Mouse (Mus musculus): Measurements from ENCODE around the gene Cdh15. TPM values are rescaled to one million over a fixed set of nuclear protein-coding genes. Genes with fewer than 3 reads are reported as not detected.

Gene Cdh15
- total RNA-seq, 2 experiments from 2014 or later: not detected

DNA sequence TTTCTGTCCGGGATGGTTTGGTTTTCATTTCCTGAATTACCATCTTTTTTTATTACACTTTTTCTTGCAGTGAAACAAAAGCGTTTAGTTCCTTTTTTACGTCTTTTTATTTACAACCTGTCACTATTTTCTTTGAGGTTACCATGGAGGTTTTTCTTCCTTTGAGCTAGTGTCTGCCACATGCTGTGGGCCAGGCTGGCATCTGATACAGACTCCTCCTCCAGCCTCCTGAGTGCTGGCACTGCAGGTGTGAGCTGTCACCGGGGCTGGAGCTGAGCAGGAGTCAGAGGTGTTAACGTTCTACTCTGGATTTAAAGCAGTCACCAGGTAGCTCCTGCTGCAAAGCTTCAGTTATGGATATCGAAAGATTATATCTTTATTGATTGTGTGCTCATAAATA lies 25.4 kb downstream of the Cdh15 start:
- ATAC-seq (replicated peaks; ENCODE audit: low FRiP score, low TSS enrichment, poor library complexity, severe bottlenecking): no peak

DNA sequence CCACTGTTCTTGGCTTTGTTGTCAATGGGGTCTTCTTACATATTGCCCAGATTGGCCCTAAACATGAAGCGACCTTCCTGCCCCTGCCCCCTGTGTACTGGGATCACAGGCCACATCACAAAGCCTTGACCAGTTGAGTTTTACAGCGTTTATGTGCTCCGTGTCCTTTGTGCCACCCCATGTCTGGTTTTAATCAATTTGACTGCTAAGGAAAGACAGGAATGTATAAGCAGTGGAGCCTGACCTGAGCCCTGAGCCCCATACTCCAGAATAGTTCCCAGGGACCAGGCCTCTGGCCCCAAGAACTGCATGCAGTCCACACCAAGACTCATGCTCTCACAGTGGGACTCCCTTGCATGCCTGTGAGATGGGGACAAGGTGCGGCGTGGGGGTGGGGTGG lies 27.4 kb downstream of the Cdh15 start:
- ATAC-seq (replicated peaks; ENCODE audit: low FRiP score, low TSS enrichment, poor library complexity, severe bottlenecking): no peak

DNA sequence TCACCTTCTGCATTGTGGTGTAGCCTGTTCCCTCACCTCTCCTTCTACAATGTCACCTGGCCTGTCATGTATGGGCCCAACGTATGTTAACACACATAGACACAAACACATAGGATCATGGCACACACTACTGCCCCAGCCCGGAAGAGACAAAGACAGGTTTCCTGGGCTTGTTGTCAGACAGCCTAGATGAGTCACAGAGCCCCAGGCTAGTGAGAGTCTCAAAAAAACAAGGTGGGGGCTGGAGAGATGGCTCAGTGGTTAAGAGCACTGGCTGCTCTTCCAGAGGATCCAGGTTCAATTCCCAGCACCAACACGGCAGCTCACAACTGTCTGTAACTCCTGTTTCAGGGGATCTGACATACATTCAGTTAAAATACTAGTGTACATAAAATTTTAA lies 30.5 kb downstream of the Cdh15 start:
- no peak for ATAC-seq (replicated peaks; ENCODE audit: low FRiP score, low TSS enrichment, poor library complexity, severe bottlenecking)

DNA sequence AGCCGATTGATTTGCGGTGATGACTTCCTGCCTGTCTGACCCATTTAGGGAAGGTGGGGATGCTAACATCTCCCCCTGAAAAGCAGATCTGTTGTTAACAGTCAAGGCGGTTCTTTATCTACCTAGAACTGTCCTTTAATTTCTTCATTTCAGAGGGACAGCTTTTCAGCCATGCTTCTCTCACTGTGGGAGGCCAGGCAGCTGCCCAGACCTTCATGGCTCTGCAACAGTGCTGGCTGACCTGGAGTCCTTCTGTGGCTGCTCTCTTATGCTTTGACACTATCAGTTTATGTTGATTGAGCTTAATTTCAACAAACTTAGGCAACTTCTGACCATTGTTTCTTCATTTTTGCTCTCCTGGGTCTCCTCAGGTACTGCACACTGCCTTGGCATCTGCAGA lies 32.5 kb downstream of the Cdh15 start:
- ATAC-seq (replicated peaks; ENCODE audit: low FRiP score, low TSS enrichment, poor library complexity, severe bottlenecking): no peak

DNA sequence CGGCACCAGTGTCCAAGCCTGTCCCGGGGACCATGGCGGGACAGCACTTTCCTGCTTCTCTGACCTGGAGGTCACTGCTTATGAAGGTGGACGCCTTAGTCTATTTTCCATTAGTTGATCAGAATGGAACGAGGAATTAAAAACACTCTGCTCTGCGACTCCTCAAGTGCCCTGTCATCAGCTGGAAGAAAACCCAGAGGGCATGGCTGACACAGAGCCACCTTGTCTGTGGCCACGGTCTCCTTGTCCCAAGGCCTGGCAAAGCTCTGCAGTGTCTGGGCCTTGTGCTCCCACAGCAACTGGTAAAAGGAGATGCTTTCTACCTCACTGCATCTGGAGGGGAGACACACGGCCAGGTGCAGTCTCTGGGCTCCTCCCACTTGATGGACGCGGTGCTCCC lies 35.9 kb downstream of the Cdh15 start:
- no peak for ATAC-seq (replicated peaks; ENCODE audit: low FRiP score, low TSS enrichment, poor library complexity, severe bottlenecking)

DNA sequence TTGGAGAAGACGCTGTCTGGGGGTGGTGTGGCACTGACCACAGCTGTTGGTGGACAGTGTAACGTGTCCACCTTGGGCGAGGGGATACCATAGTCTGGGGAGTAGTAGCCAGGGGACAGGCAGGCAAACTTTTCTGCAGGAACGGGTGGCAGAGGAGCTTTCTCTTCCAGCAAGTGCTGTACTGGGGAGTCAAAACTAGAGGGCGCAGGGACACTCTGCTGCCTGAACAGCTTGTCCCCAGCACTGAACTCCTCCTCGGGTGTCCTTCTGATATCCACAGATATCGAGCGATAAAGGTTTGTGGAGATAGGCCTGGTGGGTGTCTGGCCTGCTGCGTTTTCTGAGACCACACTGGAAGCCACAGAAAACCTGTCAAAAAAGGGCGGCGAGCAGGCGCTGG lies 43.7 kb downstream of the Cdh15 start:
- ATAC-seq (replicated peaks; ENCODE audit: low FRiP score, low TSS enrichment, poor library complexity, severe bottlenecking): no peak

DNA sequence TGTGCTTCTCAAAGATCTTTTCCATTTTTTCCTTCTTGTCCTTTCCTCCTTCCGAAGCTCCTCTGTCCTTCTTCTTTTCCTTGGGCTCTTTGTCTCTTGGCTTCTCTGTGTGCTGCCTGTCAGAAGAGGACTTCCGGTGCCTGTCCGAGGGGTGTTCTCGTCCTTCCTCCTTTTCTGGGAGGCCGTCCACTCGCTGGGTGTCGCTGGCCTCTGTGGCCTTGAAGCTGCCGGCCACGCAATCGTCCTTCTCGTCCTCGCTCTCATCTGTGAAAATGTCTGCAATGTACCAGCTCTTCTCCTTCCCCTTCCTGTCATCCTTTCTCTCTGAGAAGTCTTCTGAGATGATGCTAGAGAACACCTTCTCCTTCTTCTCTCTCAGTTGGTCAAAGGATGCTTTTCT lies 45.7 kb downstream of the Cdh15 start:
- no peak for ATAC-seq (replicated peaks; ENCODE audit: low FRiP score, low TSS enrichment, poor library complexity, severe bottlenecking)

DNA sequence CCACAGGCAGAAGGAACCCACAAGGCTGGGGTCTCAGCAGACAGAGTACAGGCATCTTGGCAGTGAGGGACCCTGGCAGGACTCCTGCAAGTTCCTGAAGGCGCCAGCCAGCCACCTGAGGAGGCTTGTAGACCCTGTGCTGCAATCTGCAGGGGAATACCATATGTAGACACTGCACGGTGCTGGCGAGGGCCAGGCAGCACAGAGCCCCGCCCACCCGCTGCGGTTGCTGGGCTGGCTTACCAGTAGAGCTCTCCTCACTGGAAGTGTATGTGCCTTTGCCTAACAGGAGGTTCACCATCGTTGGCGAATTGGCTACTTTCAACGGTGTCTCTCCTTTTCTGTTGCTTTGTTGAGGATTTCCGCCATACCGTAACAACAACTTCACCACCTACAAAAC lies 48.6 kb downstream of the Cdh15 start:
- no peak for ATAC-seq (replicated peaks; ENCODE audit: low FRiP score, low TSS enrichment, poor library complexity, severe bottlenecking)

DNA sequence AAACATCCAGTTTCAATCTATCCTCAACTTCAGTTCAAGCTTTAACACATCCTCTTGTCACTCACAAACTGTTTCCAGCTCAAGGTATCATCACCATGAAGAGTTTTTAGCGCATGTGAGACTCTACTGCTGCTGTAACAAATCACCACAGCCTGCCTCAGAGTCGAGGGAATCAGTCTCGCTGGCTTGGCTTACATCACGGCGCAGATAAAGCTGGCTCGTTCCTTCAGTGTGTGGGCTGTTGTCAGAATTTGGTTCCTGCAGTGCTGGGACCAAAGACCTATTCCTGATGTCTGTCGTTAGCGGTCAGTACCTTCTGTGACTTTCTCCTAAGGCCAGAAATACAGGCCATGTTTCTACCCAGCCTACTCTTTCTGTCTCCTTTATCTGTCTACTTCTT lies 49.4 kb downstream of the Cdh15 start:
- ATAC-seq (replicated peaks; ENCODE audit: low FRiP score, low TSS enrichment, poor library complexity, severe bottlenecking): no peak

DNA sequence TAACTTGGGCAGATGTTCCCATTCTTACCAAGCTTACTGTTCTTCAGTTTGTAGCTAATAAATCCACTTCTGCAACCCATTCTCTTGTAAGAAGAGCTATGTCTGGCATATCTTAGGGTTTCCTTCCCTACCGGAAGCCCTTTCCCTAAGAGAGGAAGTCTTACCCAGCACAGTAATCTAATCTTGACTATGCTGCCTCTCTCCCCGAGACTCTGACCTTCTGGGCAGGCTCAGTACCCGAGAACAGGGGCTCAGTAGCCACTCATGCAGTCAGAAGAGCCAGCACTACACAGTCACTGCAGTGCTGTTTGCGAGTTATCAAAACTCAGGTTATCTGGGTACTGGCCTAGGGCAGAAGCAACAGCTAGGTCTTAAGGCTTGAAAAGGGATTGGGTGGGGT lies 50.3 kb downstream of the Cdh15 start:
- ATAC-seq (replicated peaks; ENCODE audit: low FRiP score, low TSS enrichment, poor library complexity, severe bottlenecking): no peak

DNA sequence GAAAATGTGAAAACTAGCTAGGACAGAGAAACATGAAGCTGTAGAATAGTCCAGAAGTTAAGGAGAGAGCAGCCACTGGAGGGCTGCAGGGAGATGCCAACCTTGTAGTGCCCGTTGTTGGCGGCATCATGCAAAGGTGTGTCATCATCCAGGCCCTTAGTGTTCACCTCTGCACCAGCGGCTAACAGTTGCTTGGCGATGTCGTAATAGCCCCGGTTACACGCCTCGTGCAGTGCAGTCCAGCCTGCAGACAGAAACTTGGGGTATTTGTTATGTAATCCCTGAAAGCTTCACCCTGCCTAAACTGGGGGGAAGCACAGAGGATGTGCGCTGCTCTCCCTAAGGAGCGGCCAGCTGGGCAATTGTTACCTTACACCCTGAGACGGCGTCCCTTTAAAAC lies 50.7 kb downstream of the Cdh15 start:
- no peak for ATAC-seq (replicated peaks; ENCODE audit: low FRiP score, low TSS enrichment, poor library complexity, severe bottlenecking)

DNA sequence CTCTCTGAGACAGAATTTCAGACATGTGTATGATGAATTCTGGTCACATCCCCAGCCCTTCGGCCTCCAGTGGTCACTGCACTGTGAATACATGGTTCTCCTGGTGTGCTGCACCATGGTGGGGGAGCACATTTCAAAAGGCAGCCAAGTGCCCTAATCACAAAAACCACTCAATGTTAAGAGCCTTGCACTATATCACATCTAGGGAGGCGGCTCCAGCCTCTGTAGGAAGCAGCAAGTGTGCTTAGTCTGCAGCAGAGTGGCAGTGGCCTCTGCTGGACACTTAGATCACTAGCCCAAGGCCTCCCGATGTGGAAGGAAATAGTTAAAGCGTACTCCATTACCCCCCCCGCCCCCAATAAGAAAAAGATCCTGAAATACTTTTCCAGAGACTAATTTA lies 51.3 kb downstream of the Cdh15 start:
- ATAC-seq (replicated peaks; ENCODE audit: low FRiP score, low TSS enrichment, poor library complexity, severe bottlenecking): no peak

DNA sequence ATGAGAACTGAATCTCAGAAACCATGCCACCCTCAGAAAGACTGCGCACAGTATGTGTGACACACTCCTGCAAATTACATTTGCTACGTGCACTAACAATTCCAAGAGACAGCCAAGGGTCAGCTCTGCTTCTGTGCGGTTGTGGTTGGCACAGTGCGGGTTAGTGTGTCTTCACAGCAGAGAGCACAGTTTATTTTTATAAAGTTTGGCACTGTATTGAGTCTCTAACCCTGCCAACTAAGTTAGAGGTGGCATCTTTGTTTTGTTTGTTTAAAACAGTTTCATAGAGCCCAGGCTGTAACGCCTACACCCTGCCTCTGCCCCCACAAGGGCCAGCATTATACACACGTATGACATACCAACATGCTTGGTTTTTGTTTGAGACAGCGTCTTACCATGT lies 53.7 kb downstream of the Cdh15 start:
- ATAC-seq (replicated peaks; ENCODE audit: low FRiP score, low TSS enrichment, poor library complexity, severe bottlenecking): no peak

DNA sequence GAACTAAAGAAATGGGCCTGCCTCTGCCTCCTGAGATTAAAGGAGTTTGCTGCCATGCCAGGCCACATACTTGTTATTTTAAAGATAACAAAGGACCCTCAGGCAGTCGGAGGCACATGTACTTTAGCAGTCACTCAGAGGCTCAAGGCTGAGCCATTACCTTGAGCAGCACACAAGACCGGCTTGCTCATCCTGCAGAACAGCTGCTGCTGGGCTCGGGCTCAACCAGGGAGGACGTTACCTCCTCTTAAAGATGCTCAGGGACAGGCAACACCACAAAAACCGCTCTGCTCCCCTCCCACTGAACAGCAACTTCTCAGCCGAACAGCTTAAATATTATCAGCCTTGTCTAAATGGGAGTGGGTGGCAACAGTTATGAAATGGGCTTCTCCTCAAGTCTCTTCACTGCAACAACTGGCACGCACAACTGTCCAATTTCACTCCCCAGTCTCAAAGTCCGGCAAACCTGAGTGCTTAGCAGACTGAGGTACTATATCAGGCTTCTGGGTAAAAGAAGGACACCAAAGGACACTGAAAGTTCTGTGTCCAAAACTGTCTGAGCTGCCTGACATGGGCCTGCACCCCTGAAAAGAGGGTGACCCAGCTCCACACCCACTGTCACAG lies 54.2 kb downstream of the Cdh15 start:
- no peak for ATAC-seq (replicated peaks; ENCODE audit: low FRiP score, low TSS enrichment, poor library complexity, severe bottlenecking)

DNA sequence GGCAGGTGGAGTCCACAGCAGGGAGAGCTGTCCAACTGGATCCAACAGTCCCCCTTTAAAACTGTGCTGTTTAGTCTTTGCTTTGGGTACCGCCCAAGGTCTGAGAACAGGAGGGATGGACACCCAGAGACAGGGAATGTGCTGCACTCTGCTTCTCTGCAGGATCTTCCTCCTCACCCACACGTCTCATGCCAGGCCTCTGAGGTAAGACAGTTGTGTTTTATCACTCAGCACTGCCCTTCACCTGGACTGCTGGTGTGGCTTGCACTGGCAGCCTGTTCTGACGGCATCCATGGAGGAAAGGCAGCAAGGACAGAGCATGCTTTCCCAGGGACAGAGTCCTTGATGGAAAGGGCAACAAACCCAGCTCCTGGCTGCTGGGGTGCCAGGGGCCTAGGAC lies 54.8 kb downstream of the Cdh15 start:
- ATAC-seq (replicated peaks; ENCODE audit: low FRiP score, low TSS enrichment, poor library complexity, severe bottlenecking): no peak

DNA sequence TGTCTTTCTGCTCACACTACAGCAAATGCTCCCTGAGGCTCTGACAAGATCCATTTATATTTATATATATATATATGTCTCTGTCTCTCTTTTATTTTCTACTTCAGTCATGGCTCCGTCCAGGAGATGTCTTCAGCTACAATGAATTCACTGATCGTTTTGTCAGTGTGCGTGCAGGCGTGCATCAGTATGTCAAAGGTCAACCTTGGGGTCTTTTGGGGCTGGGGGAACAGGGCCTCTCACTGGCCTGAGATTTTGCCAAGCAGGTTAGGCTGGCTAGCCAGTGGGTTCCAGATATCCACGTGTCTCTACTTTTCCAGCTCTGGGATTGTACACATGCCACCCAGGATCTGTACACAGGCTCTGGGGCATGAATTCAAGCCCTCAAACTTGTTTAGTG lies 55.2 kb downstream of the Cdh15 start:
- ATAC-seq (replicated peaks; ENCODE audit: low FRiP score, low TSS enrichment, poor library complexity, severe bottlenecking): no peak

DNA sequence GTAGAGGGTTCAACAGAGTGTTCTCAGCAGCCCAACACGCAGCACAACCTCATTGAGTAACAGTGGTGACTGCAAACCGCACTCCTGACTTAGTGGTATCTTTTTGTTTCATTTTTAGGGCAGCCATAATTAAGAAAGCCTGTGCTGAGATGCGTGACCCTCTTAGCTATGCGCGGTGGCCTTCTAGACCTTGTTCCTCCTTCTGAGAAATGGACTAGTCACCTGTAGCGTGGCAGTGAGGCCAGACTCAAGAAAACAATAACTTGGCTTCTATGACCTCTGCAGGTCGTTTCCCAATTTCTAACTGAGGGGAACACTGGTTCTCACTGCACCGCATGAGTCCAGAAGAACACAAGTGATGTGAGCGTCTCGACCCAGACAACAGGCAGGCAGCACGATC lies 56.7 kb downstream of the Cdh15 start:
- ATAC-seq (replicated peaks; ENCODE audit: low FRiP score, low TSS enrichment, poor library complexity, severe bottlenecking): no peak

DNA sequence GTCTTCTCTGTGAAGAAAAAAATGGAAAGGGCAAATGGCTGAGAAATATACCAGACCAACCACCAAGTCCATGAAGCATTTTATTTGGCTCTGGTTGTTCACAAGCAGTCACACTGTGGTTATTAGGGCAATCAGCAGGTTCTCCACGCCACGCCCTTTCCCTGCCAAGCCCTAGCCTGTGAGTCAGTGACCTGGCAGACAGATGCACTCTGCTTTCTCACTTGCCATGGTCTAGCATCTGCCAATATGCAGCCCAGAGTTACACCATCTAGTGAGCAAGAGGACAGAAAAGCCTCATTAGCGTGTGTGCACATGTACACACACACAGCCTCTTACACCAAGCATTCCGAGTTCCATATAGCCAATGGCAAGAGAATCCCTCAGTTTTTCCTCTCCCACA lies 57.6 kb downstream of the Cdh15 start:
- peak; percentile 43; the same call in 1 of the 2 replicates for ATAC-seq (replicated peaks; ENCODE audit: low FRiP score, low TSS enrichment, poor library complexity, severe bottlenecking)

DNA sequence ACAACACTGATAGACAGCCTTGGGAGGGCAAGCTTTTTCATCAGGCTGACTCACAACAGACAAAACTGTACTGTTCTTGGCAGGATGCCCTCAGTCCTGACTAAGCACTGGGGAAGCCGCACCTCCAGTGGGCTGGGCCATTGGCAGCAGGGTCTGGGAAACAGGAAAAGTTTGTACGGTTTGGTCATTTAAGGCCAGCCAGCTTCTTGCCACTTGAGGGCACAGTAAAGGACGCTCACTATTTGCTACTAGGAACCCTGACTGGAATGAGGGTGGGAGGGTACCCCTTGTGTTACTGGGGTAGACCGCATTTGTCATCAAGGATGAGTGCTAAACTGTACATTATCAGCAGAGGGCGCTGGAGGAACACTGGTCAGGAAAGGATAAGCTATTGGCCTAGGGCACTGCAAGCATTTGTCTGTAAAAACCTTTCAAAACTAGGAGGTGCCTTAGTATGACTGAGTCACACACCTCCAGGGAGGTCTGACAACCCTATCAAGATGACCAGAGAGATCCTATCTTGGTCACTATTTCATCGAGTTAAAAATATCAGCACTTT lies 58.8 kb downstream of the Cdh15 start:
- peak; percentile 89 for ATAC-seq (replicated peaks; ENCODE audit: low FRiP score, low TSS enrichment, poor library complexity, severe bottlenecking)

DNA sequence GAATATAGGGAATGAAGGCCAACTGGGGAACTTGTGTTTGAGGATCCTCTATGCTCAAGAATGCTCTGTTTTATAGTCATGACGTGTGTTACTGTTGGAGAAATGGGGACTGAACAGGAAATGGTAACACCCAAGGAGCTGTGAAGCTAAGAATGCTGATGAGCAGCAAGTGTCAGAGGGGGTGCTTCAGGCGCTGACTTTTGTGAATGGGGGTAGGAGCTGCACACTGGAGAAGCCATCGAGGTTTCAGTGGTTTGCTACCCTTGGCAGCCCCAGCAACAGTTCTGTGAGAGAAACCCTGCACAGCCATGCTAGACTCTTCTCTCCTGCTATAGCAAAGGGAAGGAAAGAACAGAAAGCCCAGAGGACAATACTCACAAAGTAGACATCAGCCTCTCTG lies 64.4 kb downstream of the Cdh15 start:
- no peak for ATAC-seq (replicated peaks; ENCODE audit: low FRiP score, low TSS enrichment, poor library complexity, severe bottlenecking)

DNA sequence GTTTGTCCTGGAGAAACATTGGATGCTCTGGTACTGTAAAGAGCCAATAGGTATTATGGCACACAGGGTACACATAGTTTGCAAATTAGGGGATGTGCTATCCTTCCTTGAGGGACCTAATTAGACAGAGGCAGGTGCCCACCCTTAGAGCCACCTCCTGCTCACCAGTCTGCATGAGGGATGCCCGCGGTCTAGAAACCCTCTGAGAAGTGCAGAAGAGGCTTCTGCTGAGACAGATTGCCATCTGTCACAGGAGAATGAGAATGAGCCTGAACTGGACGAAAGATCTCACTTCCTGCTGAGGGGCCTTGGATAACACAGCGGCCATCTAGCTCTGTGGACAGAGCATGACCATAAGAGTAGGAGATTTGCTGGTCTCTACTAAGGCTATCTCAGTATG lies 65.1 kb downstream of the Cdh15 start:
- ATAC-seq (replicated peaks; ENCODE audit: low FRiP score, low TSS enrichment, poor library complexity, severe bottlenecking): no peak

DNA sequence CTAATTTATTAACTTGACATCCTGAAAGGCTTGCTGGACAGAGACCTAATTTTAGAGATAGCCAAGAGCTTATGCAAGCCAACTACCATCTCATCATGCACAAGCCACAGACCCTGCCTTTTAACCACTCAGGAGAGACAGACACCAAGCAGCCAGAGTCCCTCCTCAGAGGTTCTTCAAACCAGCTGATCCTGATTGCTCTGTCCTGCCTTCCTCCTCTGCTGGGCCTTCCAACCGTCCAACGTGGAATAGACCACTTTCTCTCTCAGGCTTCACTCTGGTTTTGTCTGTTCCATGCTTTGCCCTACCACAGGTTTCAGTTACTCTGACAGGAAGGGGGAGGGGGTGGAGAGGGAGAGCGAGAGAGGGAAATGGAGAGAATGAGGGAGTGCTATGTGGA lies 69.0 kb downstream of the Cdh15 start:
- no peak for ATAC-seq (replicated peaks; ENCODE audit: low FRiP score, low TSS enrichment, poor library complexity, severe bottlenecking)

Measured in megakaryocyte-erythroid progenitor cell, adult 5-6 weeks (primary cell).